Mouse (Mus musculus) midbrain, embryonic 13.5 days (tissue): Measurements from ENCODE around the gene Samd4. TPM values are rescaled to one million over a fixed set of nuclear protein-coding genes. Genes with fewer than 3 reads are reported as not detected.

ENCODE experiments used
- ATAC-seq: fragments of 200-750 bp; cut with Nextera tagmentation; 2 replicates; pipeline ENCODE4 v1.8.0; 2017; ENCODE audit warnings: mild to moderate bottlenecking, moderate TSS enrichment, moderate library complexity
- H3K27ac ChIP-seq: fragments of 300-500 bp; sonication (generic); 2 replicates; pipeline ENCODE4 v1.5.1; 2015; ENCODE audit warnings: inconsistent platforms, mild to moderate bottlenecking, moderate library complexity
- H3K27me3 ChIP-seq: fragments of 300-500 bp; sonication (generic); 2 replicates; pipeline ENCODE4 v1.6.1; 2015; ENCODE audit warnings: mild to moderate bottlenecking, inconsistent platforms
- H3K36me3 ChIP-seq: fragments of 300-500 bp; sonication (generic); 2 replicates; pipeline ENCODE4 v1.6.1; 2015; ENCODE audit warnings: mild to moderate bottlenecking, inconsistent platforms
- H3K4me1 ChIP-seq: fragments of 300-500 bp; sonication (generic); replicated peaks from 2 replicates; pipeline ENCODE4 v1.6.1; 2015; ENCODE audit warnings: inconsistent platforms
- H3K4me2 ChIP-seq: fragments of 300-500 bp; sonication (generic); replicated peaks from 2 replicates; pipeline ENCODE4 v1.6.1; 2015; ENCODE audit warnings: moderate library complexity, mild to moderate bottlenecking, inconsistent platforms
- H3K4me3 ChIP-seq: fragments of 300-500 bp; sonication (generic); replicated peaks from 2 replicates; pipeline ENCODE4 v1.5.1; 2015; ENCODE audit warnings: mild to moderate bottlenecking, inconsistent platforms
- H3K9ac ChIP-seq: fragments of 300-500 bp; sonication (generic); replicated peaks from 2 replicates; pipeline ENCODE4 v1.6.1; 2015; ENCODE audit warnings: mild to moderate bottlenecking, inconsistent platforms
- H3K9me3 ChIP-seq: fragments of 300-500 bp; sonication (generic); 2 replicates; pipeline ENCODE4 v1.6.1; 2016; ENCODE audit warnings: mild to moderate bottlenecking, inconsistent platforms
- whole genome bisulfite sequencing: fragments of 180-500 bp; shearing (Covaris S2); methylation state at CpG from one replicate; pipeline ENCODE4 v1.1.7; 2015; 5-methylcytosine and 5-hydroxymethylcytosine counted together
- polyA plus RNA-seq: library from polyadenylated mRNA; unstranded; fragments of >200 nt; fragmentation: Nextera tagmentation; extraction: Ambion mirVana; gene quantifications from 2 replicates; pipeline ENCODE4 v1.2.1, GENCODE M21; 2015

Gene Samd4
- polyA plus RNA-seq, 1 experiment from 2014 or later: 4.3 TPM

DNA sequence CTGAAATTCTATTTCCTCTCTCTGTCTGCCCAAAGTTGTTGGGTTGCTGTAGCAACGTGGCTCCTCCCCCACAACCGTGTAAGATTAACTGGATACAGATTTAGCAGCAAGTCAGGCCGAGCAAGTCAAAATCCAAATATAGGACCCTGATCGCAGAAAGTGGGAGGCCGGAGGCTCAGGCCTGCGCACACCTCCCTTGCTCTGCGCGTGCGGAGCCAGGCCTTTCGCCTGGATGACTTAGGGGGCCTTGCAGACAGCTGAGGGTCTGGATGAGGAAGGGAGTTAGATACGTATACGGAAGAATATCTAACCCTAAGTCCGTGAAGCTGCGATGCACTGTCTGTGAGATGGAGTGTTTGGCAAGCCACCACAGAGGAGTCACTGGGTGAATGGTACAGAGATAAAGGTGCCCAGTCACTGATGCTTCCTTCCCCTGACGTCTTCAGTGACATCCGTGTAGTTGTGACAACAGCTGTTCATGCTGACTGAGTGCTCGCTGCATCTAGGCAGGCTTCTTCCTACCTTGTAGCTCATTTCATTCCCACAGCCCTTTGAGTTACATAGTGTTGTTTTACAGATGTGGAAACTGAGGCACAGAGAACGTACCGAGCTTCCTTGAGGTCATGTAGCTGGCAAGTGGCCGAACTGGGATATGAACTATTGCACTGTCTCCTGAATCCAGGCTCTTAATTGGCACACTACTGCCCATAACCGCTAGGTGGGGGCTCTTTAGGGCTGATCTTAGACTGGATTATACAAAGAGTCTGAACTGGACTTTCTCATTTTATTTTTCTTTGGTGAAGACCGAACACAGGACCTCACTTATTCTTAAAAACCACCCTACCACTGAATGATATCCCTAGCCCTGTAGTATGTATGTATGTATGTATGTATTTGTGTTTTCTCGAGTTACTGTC, 59.5 kb downstream of the Samd4 start:
- peak overlapping the region; percentile 7; the same call in 1 of the 2 replicates for H3K4me2 ChIP-seq
- ATAC-seq: peak; percentile 51
- no peak overlapping the region for H3K4me3 ChIP-seq
- 60% methylated on average over 23 of the region's 23 CpGs for WGBS
- H3K27me3 ChIP-seq: no peaks in the 10 kb centered on the region
- no peaks in the 10 kb centered on the region for H3K9me3 ChIP-seq
- H3K9ac ChIP-seq: no peak overlapping the region
- no peaks in the 10 kb centered on the region for H3K36me3 ChIP-seq
- peaks cover 14% of the 10 kb centered on the region for H3K4me1 ChIP-seq
- no peak overlapping the region for H3K27ac ChIP-seq

DNA sequence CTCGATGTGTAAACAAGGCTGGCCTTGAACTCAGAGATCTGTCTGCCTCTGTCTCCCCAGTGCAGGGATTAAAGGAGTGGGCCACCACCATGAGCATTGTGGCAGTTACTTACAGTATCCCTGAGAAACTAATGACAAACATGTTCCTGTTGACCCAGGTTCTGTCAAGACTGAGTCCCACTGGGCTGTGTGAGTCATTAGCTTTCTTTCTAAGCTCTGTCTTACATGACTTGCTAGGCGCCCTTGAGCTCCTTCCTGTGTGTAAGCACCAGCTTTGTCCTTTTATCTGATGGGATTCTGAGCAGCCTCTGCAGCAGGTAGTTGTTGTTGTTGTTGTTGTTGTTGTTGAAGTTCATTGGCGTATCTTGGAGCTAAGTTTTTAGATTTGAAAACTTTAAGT, 61.8 kb downstream of the Samd4 start:
- no peak overlapping the region for H3K27ac ChIP-seq
- no peak for ATAC-seq
- WGBS: 86% methylated on average over 3 of the region's 3 CpGs

DNA sequence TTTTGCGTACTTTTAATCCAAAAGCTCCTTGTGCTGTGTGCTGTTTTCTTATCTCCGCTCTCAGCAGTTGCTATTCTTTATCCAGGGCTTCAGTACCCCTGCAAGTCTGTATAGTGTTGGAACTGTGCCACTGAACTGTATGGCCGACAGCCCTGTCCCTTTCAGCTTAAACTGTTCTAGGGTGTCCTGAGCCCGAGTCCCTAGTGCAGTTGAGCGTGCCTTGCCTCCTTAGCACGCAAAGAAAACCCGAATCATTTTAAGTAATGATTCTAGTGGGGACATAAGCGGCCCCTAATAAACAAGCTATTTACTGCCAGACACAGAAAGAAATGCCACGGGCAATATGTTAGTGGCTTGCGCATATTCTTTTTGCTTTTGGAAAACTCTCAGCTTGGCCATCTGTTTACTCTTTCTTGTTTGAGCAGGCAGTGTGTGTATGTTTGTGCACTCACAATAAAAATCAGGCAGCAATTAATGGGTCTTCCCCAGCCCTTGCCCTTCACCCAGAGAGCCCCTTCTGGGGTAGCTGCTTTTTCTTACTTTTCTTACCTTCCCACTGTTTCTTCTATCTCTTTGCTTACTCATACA, 63.3 kb downstream of the Samd4 start:
- Histone ChIP-seq H3K9ac (no peak overlapping the region), H3K9me3 (no peaks in the 10 kb centered on the region), H3K27ac (no peak overlapping the region), H3K27me3 (no peaks in the 10 kb centered on the region), H3K36me3 (no peaks in the 10 kb centered on the region), H3K4me1 (peaks cover 21% of the 10 kb centered on the region), H3K4me3 (no peak overlapping the region), H3K4me2 (no peak overlapping the region)
- WGBS: 80% methylated on average over 10 of the region's 10 CpGs
- no peak for ATAC-seq

More for the DNA sequence above, 61.8 kb downstream of the Samd4 start:
- Histone ChIP-seq H3K27me3 (no peaks in the 10 kb centered on the region), H3K4me2 (no peak overlapping the region), H3K9ac (no peak overlapping the region), H3K36me3 (no peaks in the 10 kb centered on the region), H3K4me1 (peaks cover 14% of the 10 kb centered on the region), H3K9me3 (no peaks in the 10 kb centered on the region), H3K4me3 (no peak overlapping the region)

DNA sequence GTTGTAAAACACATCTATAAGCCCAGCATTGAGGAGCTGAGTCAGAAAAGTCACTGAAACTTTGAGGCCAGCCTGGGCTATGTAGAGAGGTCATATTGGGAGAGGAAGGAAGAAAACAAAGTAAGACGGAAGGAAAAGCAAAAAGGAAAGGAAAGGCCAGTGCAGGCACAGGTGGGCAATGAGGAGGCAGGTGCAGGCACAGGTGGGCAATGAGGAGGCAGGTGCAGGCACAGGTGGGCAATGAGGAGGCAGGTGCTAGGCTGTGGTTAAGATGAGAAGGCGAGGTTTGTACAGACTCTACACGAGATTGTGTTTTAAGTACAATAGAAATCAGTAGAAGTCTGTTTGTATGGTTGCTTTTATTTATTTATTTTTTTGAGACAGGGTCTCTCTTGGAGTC, 65.0 kb downstream of the Samd4 start:
- ATAC-seq: no peak
- Histone ChIP-seq H3K4me3 (no peak overlapping the region), H3K9me3 (no peaks in the 10 kb centered on the region), H3K4me2 (no peak overlapping the region), H3K4me1 (peaks cover 9% of the 10 kb centered on the region; the same call in 1 of the 2 replicates), H3K27ac (no peak overlapping the region), H3K36me3 (no peaks in the 10 kb centered on the region), H3K9ac (no peak overlapping the region), H3K27me3 (no peaks in the 10 kb centered on the region)
- WGBS: 89% methylated on average over 3 of the region's 3 CpGs

- no peak for ATAC-seq
- Histone ChIP-seq H3K4me2 (no peak overlapping the region), H3K4me1 (peaks cover 9% of the 10 kb centered on the region; the same call in 1 of the 2 replicates), H3K4me3 (no peak overlapping the region), H3K9me3 (no peaks in the 10 kb centered on the region), H3K36me3 (no peaks in the 10 kb centered on the region), H3K27ac (no peak overlapping the region), H3K9ac (no peak overlapping the region), H3K27me3 (no peaks in the 10 kb centered on the region)
- WGBS: 68% methylated on average over 11 of the region's 11 CpGs
These were observed 68.1 kb downstream of the Samd4 start for GRCm38 (mm10) chr14:46950527-46951384.

GRCm38 (mm10) chr14:46952264-46952663, 69.6 kb downstream of the Samd4 start:
- H3K27ac ChIP-seq: no peak overlapping the region
- no peak for ATAC-seq
- WGBS: 95% methylated on average over 2 of the region's 2 CpGs

GRCm38 (mm10) chr14:46955109-46955508, 72.5 kb downstream of the Samd4 start:
- Histone ChIP-seq H3K9me3 (no peaks in the 10 kb centered on the region), H3K4me2 (no peak overlapping the region), H3K27ac (no peak overlapping the region), H3K36me3 (no peaks in the 10 kb centered on the region), H3K9ac (no peak overlapping the region), H3K27me3 (no peaks in the 10 kb centered on the region), H3K4me3 (no peak overlapping the region), H3K4me1 (peaks cover 9% of the 10 kb centered on the region; the same call in 1 of the 2 replicates)
- ATAC-seq: no peak
- 60% methylated on average over 2 of the region's 2 CpGs for WGBS

More at GRCm38 (mm10) chr14:46952264-46952663, 69.6 kb downstream of the Samd4 start:
- H3K4me2 ChIP-seq: no peak overlapping the region
- H3K4me1 ChIP-seq: peaks cover 9% of the 10 kb centered on the region; the same call in 1 of the 2 replicates
- no peaks in the 10 kb centered on the region for H3K27me3 ChIP-seq
- H3K9me3 ChIP-seq: no peaks in the 10 kb centered on the region
- H3K9ac ChIP-seq: no peak overlapping the region
- H3K4me3 ChIP-seq: no peak overlapping the region
- H3K36me3 ChIP-seq: no peaks in the 10 kb centered on the region

- WGBS: 34% methylated on average over 9 of the region's 9 CpGs
These were observed 73.0 kb downstream of the Samd4 start for GRCm38 (mm10) chr14:46955574-46956043.

GRCm38 (mm10) chr14:46956121-46956520, 73.5 kb downstream of the Samd4 start:
- no peak overlapping the region for H3K4me3 ChIP-seq
- ATAC-seq: no peak
- no peaks in the 10 kb centered on the region for H3K36me3 ChIP-seq

More at GRCm38 (mm10) chr14:46955574-46956043, 73.0 kb downstream of the Samd4 start:
- no peak overlapping the region for H3K27ac ChIP-seq
- H3K4me2 ChIP-seq: no peak overlapping the region
- ATAC-seq: no peak
- no peaks in the 10 kb centered on the region for H3K27me3 ChIP-seq
- no peak overlapping the region for H3K4me3 ChIP-seq
- H3K9ac ChIP-seq: no peak overlapping the region
- peaks cover 6% of the 10 kb centered on the region; the same call in 1 of the 2 replicates for H3K4me1 ChIP-seq
- no peaks in the 10 kb centered on the region for H3K9me3 ChIP-seq
- no peaks in the 10 kb centered on the region for H3K36me3 ChIP-seq

DNA sequence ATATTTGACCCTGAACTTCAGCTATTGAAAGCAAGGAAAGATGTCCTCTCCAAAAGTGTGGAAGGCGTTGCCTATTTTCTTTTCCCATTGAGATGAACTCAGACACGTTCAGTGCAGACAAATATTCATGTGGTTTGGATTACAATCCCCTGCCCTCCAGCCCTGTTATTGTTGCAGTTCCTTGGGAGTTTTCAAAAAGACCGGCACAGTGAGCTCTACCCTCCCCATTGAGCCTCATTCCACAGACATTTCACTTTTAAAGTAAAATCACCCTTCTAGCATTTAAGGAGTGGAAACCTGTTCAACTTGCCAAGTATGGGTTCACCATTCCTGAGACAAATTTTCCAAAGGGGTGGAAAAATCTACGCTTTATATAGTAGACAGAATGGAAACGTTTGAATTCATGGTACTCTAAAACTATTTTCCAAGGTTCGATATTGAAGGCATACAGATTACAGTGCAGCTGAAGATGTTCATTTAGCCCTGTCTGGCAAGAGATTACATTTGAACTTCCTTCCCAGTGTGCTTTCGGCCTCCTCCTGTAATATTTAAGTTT, 76.6 kb downstream of the Samd4 start:
- H3K4me2 ChIP-seq: no peak overlapping the region
- WGBS: 78% methylated on average over 7 of the region's 7 CpGs
- ATAC-seq: no peak
- H3K27me3 ChIP-seq: no peaks in the 10 kb centered on the region
- H3K4me3 ChIP-seq: no peak overlapping the region
- H3K9ac ChIP-seq: no peak overlapping the region
- no peak overlapping the region for H3K27ac ChIP-seq
- H3K9me3 ChIP-seq: no peaks in the 10 kb centered on the region
- no peaks in the 10 kb centered on the region for H3K36me3 ChIP-seq
- H3K4me1 ChIP-seq: peaks cover under 1% of the 10 kb centered on the region; the same call in 1 of the 2 replicates

More at GRCm38 (mm10) chr14:46956121-46956520, 73.5 kb downstream of the Samd4 start:
- H3K9ac ChIP-seq: no peak overlapping the region
- no peak overlapping the region for H3K4me2 ChIP-seq
- no peak overlapping the region for H3K27ac ChIP-seq
- 0 out of 2 replicates have a peak, but pooled peaks cover under 1% of the 10 kb centered on the region for H3K4me1 ChIP-seq
- WGBS: 30% methylated on average over 7 of the region's 7 CpGs
- H3K27me3 ChIP-seq: no peaks in the 10 kb centered on the region
- no peaks in the 10 kb centered on the region for H3K9me3 ChIP-seq

DNA sequence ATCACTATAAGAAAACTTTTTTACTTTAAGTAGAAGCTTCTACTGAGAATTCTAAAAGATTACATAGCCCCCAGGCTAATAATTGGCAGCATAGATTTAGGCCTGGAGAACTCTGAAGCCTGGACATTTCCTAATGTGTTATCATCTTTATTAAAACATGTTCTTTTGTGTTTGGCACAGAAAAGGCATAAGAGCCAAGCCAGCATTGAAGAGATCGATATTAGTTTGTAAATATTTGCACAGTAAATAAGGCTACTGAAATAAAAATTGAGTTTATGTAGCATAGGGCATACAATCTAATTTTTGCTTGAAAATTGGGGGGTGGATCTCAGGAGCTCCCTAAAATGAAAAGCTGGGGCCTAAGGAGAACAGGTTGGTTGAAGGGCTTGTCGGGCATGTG, 77.2 kb downstream of the Samd4 start:
- no peaks in the 10 kb centered on the region for H3K9me3 ChIP-seq
- peaks cover 2% of the 10 kb centered on the region; the same call in 1 of the 2 replicates for H3K4me1 ChIP-seq
- WGBS: 92% methylated on average over 2 of the region's 2 CpGs
- H3K4me3 ChIP-seq: no peak overlapping the region
- no peak overlapping the region for H3K27ac ChIP-seq
- H3K9ac ChIP-seq: no peak overlapping the region
- H3K27me3 ChIP-seq: no peaks in the 10 kb centered on the region
- ATAC-seq: no peak
- no peak overlapping the region for H3K4me2 ChIP-seq
- no peaks in the 10 kb centered on the region for H3K36me3 ChIP-seq
